Mouse (Mus musculus) CH12.LX (cell line): Measurements from ENCODE around the gene Gnaz. TPM values are rescaled to one million over a fixed set of nuclear protein-coding genes. Genes with fewer than 3 reads are reported as not detected.

Experiments
- DNase-seq: peaks from one replicate; pipeline ENCODE4 v3.0.0-alpha.2; 2013; ENCODE audit errors: extremely low read depth
- H3K27ac ChIP-seq: 2 replicates; pipeline ENCODE4 v1.5.1; 2012; ENCODE audit warnings: low read depth, mild to moderate bottlenecking, control low read depth, moderate library complexity; ENCODE audit not compliant: insufficient read depth
- H3K27me3 ChIP-seq: replicated peaks from 2 replicates; pipeline ENCODE3; 2012; ENCODE audit warnings: inconsistent platforms
- H3K36me3 ChIP-seq, 2 experiments: replicated peaks in 1 of 2; 2 replicates each; pipeline versions ENCODE3 to v1.6.1; 2012; ENCODE audit warnings: inconsistent platforms in 1 of 2, low read length in 1 of 2, mild to moderate bottlenecking in 1 of 2, mixed read lengths in 1 of 2, moderate library complexity in 1 of 2; ENCODE audit not compliant: control insufficient read depth in 1 of 2, insufficient read depth in 1 of 2
- H3K4me1 ChIP-seq, 2 experiments: 2 replicates each; pipeline ENCODE4 v1.6.1; 2012; ENCODE audit warnings: inconsistent platforms in 1 of 2, moderate library complexity in 1 of 2; ENCODE audit not compliant: insufficient read depth in 2 of 2, control insufficient read depth in 1 of 2
- H3K4me2 ChIP-seq: 2 replicates; pipeline ENCODE4 v1.6.1; 2012; ENCODE audit warnings: low read depth, mild to moderate bottlenecking, control low read depth; ENCODE audit not compliant: poor library complexity, insufficient read depth, severe bottlenecking
- H3K4me3 ChIP-seq, 3 experiments: fragments of 150-350 bp in 1 of 3; sonication (generic) in 1 of 3; replicated peaks in 1 of 3; 2 replicates each; pipeline versions ENCODE3 to v1.5.1; 2011 to 2012; ENCODE audit warnings: low read depth in 2 of 3, low read length in 2 of 3, mild to moderate bottlenecking in 2 of 3, moderate library complexity in 2 of 3, control low read depth in 1 of 3, improper control_type of control experiment in 1 of 3, inconsistent platforms in 1 of 3, mixed read lengths in 1 of 3; ENCODE audit not compliant: poor library complexity in 1 of 3
- H3K79me2 ChIP-seq: replicated peaks from 2 replicates; pipeline ENCODE4 v1.6.1; 2012; ENCODE audit warnings: mild to moderate bottlenecking, moderate library complexity; ENCODE audit not compliant: control insufficient read depth, poor library complexity, insufficient read depth, severe bottlenecking; ENCODE audit errors: extremely low read depth
- H3K9ac ChIP-seq: 2 replicates; pipeline ENCODE4 v1.6.1; 2012; ENCODE audit warnings: low read depth, mild to moderate bottlenecking, control low read depth, moderate library complexity; ENCODE audit not compliant: insufficient read depth
- H3K9me3 ChIP-seq: replicated peaks from 2 replicates; pipeline ENCODE3; 2012; ENCODE audit warnings: low read length, inconsistent platforms, mixed read lengths
- BHLHE40 ChIP-seq: IDR thresholded peaks from 2 replicates; pipeline ENCODE4 v1.6.1; 2011; ENCODE audit warnings: mild to moderate bottlenecking, low read depth, low read length, improper control_type of control experiment
- CHD1 ChIP-seq: IDR thresholded peaks from 2 replicates; pipeline ENCODE4 v1.6.1; 2012; ENCODE audit warnings: low read depth, low read length, improper control_type of control experiment, inconsistent platforms
- CHD2 ChIP-seq: IDR thresholded peaks from 2 replicates; pipeline ENCODE4 v1.6.1; 2011; ENCODE audit warnings: low read length, improper control_type of control experiment
- CTCF ChIP-seq, 2 experiments: IDR thresholded peaks in 1 of 2; conservative IDR thresholded peaks in 1 of 2; 2 replicates each; pipeline ENCODE4 v1.5.1; 2011 to 2012; ENCODE audit warnings: low read depth in 2 of 2, low read length in 2 of 2, improper control_type of control experiment in 1 of 2, inconsistent platforms in 1 of 2, mild to moderate bottlenecking in 1 of 2, moderate library complexity in 1 of 2
- E2F4 ChIP-seq: IDR thresholded peaks from 2 replicates; pipeline ENCODE4 v1.6.1; 2011; ENCODE audit warnings: low read depth, low read length, improper control_type of control experiment; ENCODE audit not compliant: insufficient replicate concordance
- ELF1 ChIP-seq: IDR thresholded peaks from 2 replicates; pipeline ENCODE4 v1.6.1; 2014; ENCODE audit warnings: low read depth, mild to moderate bottlenecking, inconsistent platforms, low read length, improper control_type of control experiment
- EP300 ChIP-seq: IDR thresholded peaks from 2 replicates; pipeline ENCODE4 v1.6.1; 2011; ENCODE audit warnings: low read length, improper control_type of control experiment
- ETS1 ChIP-seq: conservative IDR thresholded peaks from 2 replicates; pipeline ENCODE4 v1.6.1; 2012; ENCODE audit warnings: low read depth, mild to moderate bottlenecking, inconsistent platforms, low read length, improper control_type of control experiment, moderate library complexity
- GABPA ChIP-seq: IDR thresholded peaks from 2 replicates; pipeline ENCODE4 v1.6.1; 2012; ENCODE audit warnings: low read depth, low read length, improper control_type of control experiment, inconsistent platforms; ENCODE audit not compliant: insufficient replicate concordance
- HCFC1 ChIP-seq: IDR thresholded peaks from 2 replicates; pipeline ENCODE4 v1.6.1; 2012; ENCODE audit warnings: low read depth, mild to moderate bottlenecking, inconsistent platforms, low read length, improper control_type of control experiment
- IRF4 ChIP-seq: IDR thresholded peaks from 2 replicates; pipeline ENCODE4 v1.6.1; 2014; ENCODE audit warnings: low read depth, mild to moderate bottlenecking, inconsistent platforms, low read length, improper control_type of control experiment
- JUN ChIP-seq: IDR thresholded peaks from 2 replicates; pipeline ENCODE4 v1.6.1; 2011; ENCODE audit warnings: low read depth, mild to moderate bottlenecking, low read length, improper control_type of control experiment, moderate library complexity; ENCODE audit not compliant: insufficient read depth
- JUND ChIP-seq: conservative IDR thresholded peaks from 2 replicates; pipeline ENCODE4 v1.6.1; 2011; ENCODE audit warnings: low read depth, low read length, improper control_type of control experiment
- KAT2A ChIP-seq: IDR thresholded peaks from 2 replicates; pipeline ENCODE4 v1.6.1; 2012; ENCODE audit warnings: low read length, improper control_type of control experiment, inconsistent platforms; ENCODE audit not compliant: insufficient replicate concordance
- MAFK ChIP-seq: IDR thresholded peaks from 2 replicates; pipeline ENCODE4 v1.6.1; 2011; ENCODE audit warnings: low read length, improper control_type of control experiment; ENCODE audit not compliant: insufficient replicate concordance
- MAX ChIP-seq: IDR thresholded peaks from 2 replicates; pipeline ENCODE4 v1.6.1; 2011; ENCODE audit warnings: low read length, improper control_type of control experiment
- MAZ ChIP-seq: IDR thresholded peaks from 2 replicates; pipeline ENCODE4 v1.6.1; 2012; ENCODE audit warnings: low read depth, mild to moderate bottlenecking, inconsistent platforms, low read length, improper control_type of control experiment, moderate library complexity
- MEF2A ChIP-seq: IDR thresholded peaks from 2 replicates; pipeline ENCODE4 v1.6.1; 2014; ENCODE audit warnings: low read depth, mild to moderate bottlenecking, inconsistent platforms, low read length, improper control_type of control experiment, borderline replicate concordance
- MXI1 ChIP-seq: IDR thresholded peaks from 2 replicates; pipeline ENCODE4 v1.6.1; 2011; ENCODE audit warnings: mild to moderate bottlenecking, low read depth, low read length, improper control_type of control experiment
- MYC ChIP-seq: IDR thresholded peaks from 2 replicates; pipeline ENCODE4 v1.6.1; 2011; ENCODE audit warnings: low read depth, mild to moderate bottlenecking, improper control_type of control experiment, low read length
- NELFE ChIP-seq: IDR thresholded peaks from 2 replicates; pipeline ENCODE4 v1.6.1; 2011; ENCODE audit warnings: low read depth, low read length, improper control_type of control experiment
- NRF1 ChIP-seq: IDR thresholded peaks from 2 replicates; pipeline ENCODE4 v1.6.1; 2014; ENCODE audit warnings: low read depth, mild to moderate bottlenecking, inconsistent platforms, low read length, improper control_type of control experiment, moderate library complexity
- PAX5 ChIP-seq: IDR thresholded peaks from 2 replicates; pipeline ENCODE4 v1.6.1; 2012; ENCODE audit warnings: low read length, inconsistent platforms, mixed read lengths
- POLR2A ChIP-seq: IDR thresholded peaks from 2 replicates; pipeline ENCODE4 v1.6.1; 2011; ENCODE audit warnings: low read depth, mild to moderate bottlenecking, improper control_type of control experiment, low read length
- POLR2AphosphoS2 ChIP-seq: IDR thresholded peaks from 2 replicates; pipeline ENCODE4 v1.6.1; 2011; ENCODE audit warnings: low read depth, low read length, improper control_type of control experiment
- RAD21 ChIP-seq: IDR thresholded peaks from 2 replicates; pipeline ENCODE4 v1.6.1; 2011; ENCODE audit warnings: low read depth, mild to moderate bottlenecking, low read length, improper control_type of control experiment, moderate library complexity
- RCOR1 ChIP-seq: conservative IDR thresholded peaks from 2 replicates; pipeline ENCODE4 v1.6.1; 2012; ENCODE audit warnings: low read depth, mild to moderate bottlenecking, inconsistent platforms, low read length, improper control_type of control experiment
- SIN3A ChIP-seq: IDR thresholded peaks from 2 replicates; pipeline ENCODE4 v1.6.1; 2012; ENCODE audit warnings: low read length, improper control_type of control experiment, inconsistent platforms
- SMC3 ChIP-seq: IDR thresholded peaks from 2 replicates; pipeline ENCODE4 v1.6.1; 2011; ENCODE audit warnings: low read depth, low read length, improper control_type of control experiment
- TBP ChIP-seq: conservative IDR thresholded peaks from 2 replicates; pipeline ENCODE4 v1.6.1; 2011; ENCODE audit warnings: low read depth, low read length, improper control_type of control experiment
- TCF12 ChIP-seq: IDR thresholded peaks from 2 replicates; pipeline ENCODE4 v1.6.1; 2014; ENCODE audit warnings: low read depth, mild to moderate bottlenecking, inconsistent platforms, low read length, improper control_type of control experiment
- UBTF ChIP-seq: IDR thresholded peaks from 2 replicates; pipeline ENCODE4 v1.6.1; 2012; ENCODE audit warnings: low read depth, mild to moderate bottlenecking, inconsistent platforms, low read length, improper control_type of control experiment, moderate library complexity
- USF1 ChIP-seq: IDR thresholded peaks from 2 replicates; pipeline ENCODE4 v1.6.1; 2014; ENCODE audit warnings: low read depth, mild to moderate bottlenecking, inconsistent platforms, low read length, improper control_type of control experiment
- USF2 ChIP-seq: conservative IDR thresholded peaks from 2 replicates; pipeline ENCODE4 v1.6.1; 2011; ENCODE audit warnings: low read depth, low read length, improper control_type of control experiment
- ZC3H11A ChIP-seq: IDR thresholded peaks from 2 replicates; pipeline ENCODE4 v1.6.1; 2012; ENCODE audit warnings: low read depth, mild to moderate bottlenecking, inconsistent platforms, low read length, improper control_type of control experiment
- ZKSCAN1 ChIP-seq: IDR thresholded peaks from 2 replicates; pipeline ENCODE4 v1.6.1; 2012; ENCODE audit warnings: low read depth, inconsistent platforms, low read length, improper control_type of control experiment, borderline replicate concordance
- ZMIZ1 ChIP-seq: IDR thresholded peaks from 2 replicates; pipeline ENCODE4 v1.6.1; 2012; ENCODE audit warnings: low read depth, mild to moderate bottlenecking, inconsistent platforms, low read length, improper control_type of control experiment
- ZNF384 ChIP-seq: IDR thresholded peaks from 2 replicates; pipeline ENCODE4 v1.6.1; 2012; ENCODE audit warnings: low read depth, low read length, improper control_type of control experiment, inconsistent platforms
- dilution Hi-C: fragments of 300-500 bp; cut with MboI; formaldehyde crosslinking; loops from 2 replicates; pipeline ENCODE4 v1.14.3; 2020; ENCODE audit warnings: low sequenced_read_pairs; ENCODE audit not compliant: extremely low pct_unique_long_range_greater_than_20kb, extremely low pct_ligation_motif_present
- in situ Hi-C: fragments of 300-500 bp; cut with MboI; formaldehyde crosslinking; loops from 3 replicates; pipeline ENCODE4 v1.14.3; 2019; ENCODE audit warnings: low sequenced_read_pairs, low pct_ligation_motif_present, low pct_unique_long_range_greater_than_20kb, mixed read lengths
- polyA plus RNA-seq: library from polyadenylated mRNA; unstranded; fragments of >175 nt; gene quantifications from 2 replicates; pipeline ENCODE4 v1.2.1, GENCODE M21; 2012; ENCODE audit warnings: low read depth; ENCODE audit not compliant: insufficient read length
- total RNA-seq, 2 experiments: library from RNA; depleted of rRNA; stranded (reverse); fragments of 300-350 nt in 1 of 2; fragments of >200 nt in 1 of 2; gene quantifications; 2 replicates each; pipeline ENCODE4 v1.2.3; 2012 to 2014

Gnaz gene
- total and polyA plus RNA-seq, 3 experiments, result 2.7 to 36.9 (median 5.5) TPM

DNA sequence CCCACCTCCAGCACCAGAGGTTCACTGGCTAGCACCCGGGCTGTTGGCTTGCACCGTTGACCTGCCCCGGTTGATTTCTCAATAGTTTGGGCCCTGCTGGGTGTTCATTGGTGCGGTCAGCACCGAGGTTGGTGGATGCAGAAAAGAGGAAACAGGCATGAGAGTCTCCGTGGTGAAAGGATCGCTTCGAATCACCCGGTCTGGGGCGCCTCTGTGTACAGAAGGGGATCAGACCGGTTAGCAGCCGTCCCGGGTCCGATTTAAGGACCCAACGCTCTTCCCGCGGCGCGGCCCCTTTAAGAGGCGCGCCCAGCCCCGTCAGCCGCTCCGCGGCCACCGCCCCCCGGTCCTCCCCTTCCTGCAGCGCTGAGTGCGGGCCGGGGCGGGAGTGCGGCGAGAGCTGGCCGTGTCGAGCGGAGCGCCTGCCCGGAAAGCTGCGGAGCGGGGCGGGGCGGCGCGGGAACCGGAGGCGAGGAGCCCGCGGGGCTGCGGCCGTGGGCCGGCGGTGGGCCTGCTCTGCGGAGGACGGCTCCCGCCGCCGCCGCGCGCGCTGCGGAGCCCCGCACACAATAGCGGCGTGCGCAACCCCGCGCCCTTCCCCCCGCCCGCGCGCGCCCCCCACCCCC is 93.4 kb downstream of the Gnaz start, which contains the start of gene Bcr:
TSS of gene Bcr (plus strand) at position 376 of the 626 bp plus-strand sequence.
- TF ChIP-seq MEF2A (no peak), TBP (no peak), POLR2A (peak; percentile 52; the same call in 1 of the 2 replicates), GABPA (no peak), EP300 (no peak; the same call in 1 of the 2 replicates), CHD1 (no peak), RAD21 (no peak; the same call in 1 of the 2 replicates), ZC3H11A (no peak), MYC (no peak), MAX (no peak), POLR2AphosphoS2 (no peak), HCFC1 (peak; percentile 54), UBTF (peak; percentile 73; the same call in 1 of the 2 replicates), USF2 (no peak), ZNF384 (no peak), JUN (no peak), CTCF (conservative IDR thresholded peaks at IDR 0.05 in 1 of 2, IDR thresholded peaks at IDR 0.05 in 1 of 2; ENCODE audit: low read depth in 2 of 2, low read length in 2 of 2) (no peak), BHLHE40 (no peak), ELF1 (peak; percentile 36; the same call in 1 of the 2 replicates), IRF4 (no peak; the same call in 1 of the 2 replicates), PAX5 (no peak), TCF12 (0 out of 2 replicates have a peak, but pooled peaks have one; percentile 44), MAZ (no peak), JUND (no peak), CHD2 (no peak), ZMIZ1 (no peak), ZKSCAN1 (no peak), NELFE (no peak), MAFK (peak; percentile 27; the same call in 1 of the 2 replicates), KAT2A (no peak), MXI1 (peak; percentile 43), ETS1 (no peak), NRF1 (no peak), SIN3A (peak; percentile 86), RCOR1 (no peak), USF1 (no peak), SMC3 (peak; percentile 2), E2F4 (no peak)
- Histone ChIP-seq H3K9me3 (no peaks in the 10 kb centered on the region), H3K4me1 (peaks cover 17 to 71% of the 10 kb centered on the region in 2 experiments), H3K27me3 (no peaks in the 10 kb centered on the region), H3K9ac (peak within 1 kb of the TSS; percentile 49), H3K79me2 (peaks cover 32% of the 10 kb centered on the region), H3K27ac (peak within 1 kb of the TSS; percentile 67), H3K4me2 (peak within 1 kb of the TSS; percentile 82), H3K4me3 (peak within 1 kb of the TSS; percentile 73 to 85 (median 76)), H3K36me3 (peaks cover under 1 to 25% of the 10 kb centered on the region in 2 experiments)
- in situ Hi-C loops, result loop anchor here (5.0 kb wide), 1 partner anchor 92 kb away; no protein-coding TSS in a partner anchor
- peak; percentile 66 for DNase-seq
- dilution Hi-C loops, result no loop called here
